Mouse (Mus musculus): ENCODE results near the gene Slc37a2. TPM values are rescaled to one million over a fixed set of nuclear protein-coding genes. Genes with fewer than 3 reads are reported as not detected.
"Not testable (repeated sequence)": the region's sequence is repeated elsewhere in the genome, so short reads cannot be mapped to it uniquely, and the experiment has no call there.

The Slc37a2 gene
- 49.1 and 58.6 TPM in 2 replicates for total RNA-seq (2021)
- long read RNA-seq, full-length matches to known transcripts: 61 of 77 reads
- long read RNA-seq, partial matches to known transcripts: 11 of 77 reads
- long read RNA-seq, other reads (novel, unspliced or antisense): 5 of 77 reads

- DNase-seq: peak; percentile 78
Measured at GRCm38 (mm10) chr9:37255149-37255888, at the start of gene Slc37a2. TSS of gene Slc37a2 (minus strand) at chr9:37255738.

DNA sequence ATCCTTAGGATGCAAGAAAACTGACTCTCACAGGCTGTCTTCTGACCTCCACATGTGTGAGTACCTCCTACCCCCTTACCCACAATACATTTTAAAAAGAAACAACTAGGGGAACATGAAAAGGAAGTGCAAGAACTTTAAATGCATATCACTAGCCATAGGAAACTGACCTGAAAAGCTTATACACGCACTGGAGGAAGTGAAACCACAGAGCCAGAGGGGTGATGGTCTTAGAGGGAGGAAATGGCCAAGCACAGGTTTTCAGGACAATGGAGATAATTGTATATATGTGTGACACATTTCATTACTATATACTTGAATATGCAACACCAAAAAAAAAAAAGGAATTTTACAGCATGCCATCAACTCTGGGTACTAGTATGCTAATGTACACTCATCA lies 46.2 kb upstream of the Slc37a2 start:
- DNase-seq: no peak

GRCm38 (mm10) chr9:37300501-37300900 lies 45.0 kb upstream of the Slc37a2 start:
- not testable (repeated sequence) for DNase-seq

DNA sequence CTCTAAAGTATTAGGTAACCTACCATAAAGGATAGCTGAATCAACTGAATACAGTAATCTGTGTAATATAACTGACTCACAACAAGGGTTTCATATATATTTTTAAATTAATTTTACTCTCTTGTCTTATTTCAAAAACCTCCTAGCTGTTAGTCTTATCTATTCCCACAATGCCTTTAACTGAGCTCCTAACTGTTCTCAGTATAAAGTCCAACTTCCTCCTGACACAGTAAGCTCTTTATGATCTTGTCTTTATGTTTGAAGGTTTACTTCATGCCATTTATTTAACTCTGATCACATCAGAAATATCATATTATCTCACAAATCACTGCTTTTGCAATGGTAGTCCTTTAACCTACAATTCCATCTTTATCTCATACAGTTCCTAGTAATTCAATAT lies 40.0 kb upstream of the Slc37a2 start:
- DNase-seq: no peak

- DNase-seq: no peak
Measured at GRCm38 (mm10) chr9:37266622-37267021, 11.1 kb upstream of the Slc37a2 start.

GRCm38 (mm10) chr9:37255889-37256225 lies 319 bp upstream of the Slc37a2 start:
- DNase-seq: peak; percentile 72

DNA sequence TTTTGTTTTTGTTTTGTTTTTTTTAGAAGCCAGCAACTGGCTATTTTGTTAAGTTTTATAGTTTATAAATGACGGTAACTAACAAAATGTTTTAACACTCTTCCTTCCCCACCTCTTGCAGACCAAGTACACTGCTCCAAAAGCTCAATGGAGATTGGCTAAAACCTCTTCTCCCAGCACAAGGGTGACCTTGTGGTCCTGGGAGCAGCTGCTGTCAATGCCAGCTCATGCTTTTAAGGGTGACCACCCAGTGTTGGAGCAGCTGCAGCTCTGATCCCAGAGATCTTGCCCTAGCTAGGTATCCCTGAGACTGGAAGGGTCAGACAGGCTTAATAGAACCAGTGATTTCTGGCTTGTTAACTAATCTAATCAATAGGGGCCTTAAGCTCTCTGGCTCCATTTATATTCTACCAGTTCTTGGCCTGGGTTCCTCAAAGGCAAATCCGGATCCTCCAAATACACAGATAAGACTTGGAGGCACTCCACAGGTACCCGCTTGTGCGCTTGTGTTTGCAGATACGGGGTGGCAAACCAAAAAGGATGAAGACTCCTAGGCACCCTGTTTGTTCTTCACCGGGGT lies 917 bp downstream of the Slc37a2 start:
- peak; percentile 33 for DNase-seq

DNA sequence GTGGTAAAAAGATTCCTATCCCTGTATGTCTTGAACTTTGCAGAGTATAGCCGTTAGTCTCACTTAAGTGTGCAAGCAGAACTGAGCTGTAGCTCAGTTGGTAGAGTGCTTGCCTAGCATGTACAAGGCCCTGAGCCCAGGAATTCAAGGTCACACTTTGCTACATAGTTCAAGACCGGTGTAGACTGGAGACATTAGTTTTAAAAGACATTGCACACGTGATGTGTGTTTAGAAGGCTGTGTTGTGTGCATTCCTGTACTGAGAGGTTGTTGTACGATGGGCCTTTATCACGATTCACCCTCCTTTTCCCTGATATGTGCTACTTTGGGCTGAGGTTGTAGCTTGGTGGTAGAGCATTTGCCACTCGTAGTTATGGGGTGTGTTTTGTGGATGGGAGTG lies 4.9 kb downstream of the Slc37a2 start:
- no peak for DNase-seq

- DNase-seq: no peak
Measured at GRCm38 (mm10) chr9:37249976-37250375, 5.6 kb downstream of the Slc37a2 start.

- DNase-seq: no peak
Measured at GRCm38 (mm10) chr9:37248381-37248906, 7.1 kb downstream of the Slc37a2 start.

DNA sequence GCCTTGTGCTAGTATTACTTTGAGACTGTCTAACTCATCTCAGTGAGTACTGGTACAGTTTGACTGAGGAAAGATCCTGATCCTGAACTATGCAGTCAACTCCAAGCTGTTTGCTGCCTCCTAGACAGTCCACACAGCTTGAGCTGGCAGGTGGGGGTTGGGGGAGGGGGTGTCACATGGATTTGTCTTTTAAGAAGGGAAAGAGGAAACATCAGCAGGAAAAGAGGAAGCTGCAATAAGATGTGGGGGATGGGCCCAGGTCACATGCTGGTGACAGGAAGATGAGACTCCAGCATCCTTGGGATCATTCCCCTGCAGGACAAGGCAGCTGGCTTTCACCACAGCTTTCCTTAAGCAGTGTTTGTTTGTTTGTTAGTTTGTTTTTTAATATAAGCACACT lies 8.1 kb downstream of the Slc37a2 start:
- no peak for DNase-seq

DNA sequence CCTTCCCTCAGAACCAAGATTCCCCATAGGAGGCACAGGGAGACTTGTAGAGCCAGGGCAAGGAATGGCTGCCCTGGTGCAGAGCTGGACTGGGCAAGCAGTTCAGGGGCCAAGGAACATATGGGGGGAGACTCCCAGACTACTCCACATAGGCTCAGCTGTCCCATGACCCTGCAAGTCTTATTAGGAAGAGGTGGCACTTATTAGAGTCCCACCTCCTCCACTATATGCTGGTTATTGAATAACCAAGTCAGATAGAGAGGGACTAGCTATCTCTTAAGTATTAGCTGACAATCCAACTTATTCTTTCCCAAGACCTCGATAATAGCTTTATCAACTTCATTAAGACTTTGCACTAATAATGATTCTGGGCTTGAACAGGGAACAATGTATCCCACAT lies 9.7 kb downstream of the Slc37a2 start:
- no peak for DNase-seq

DNA sequence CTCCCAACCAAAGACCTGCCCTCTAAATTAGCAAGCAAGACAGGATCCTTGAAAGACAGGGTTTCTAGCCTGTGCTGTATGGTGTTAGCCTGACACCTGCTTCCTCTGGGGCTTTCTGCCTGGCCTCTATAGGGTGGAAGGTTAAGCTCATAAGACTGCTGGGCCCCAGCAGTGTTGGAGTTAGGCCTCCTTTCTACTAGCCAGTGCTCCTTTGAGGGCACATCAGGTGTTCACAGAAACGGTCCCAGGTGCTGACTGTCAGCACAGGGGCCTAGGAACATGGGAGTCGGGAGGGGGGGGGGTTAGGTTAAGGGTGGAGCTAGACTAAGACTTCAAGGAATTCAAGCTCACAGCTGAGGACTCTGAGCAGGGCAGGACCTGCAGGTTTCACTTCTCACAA lies 10.1 kb downstream of the Slc37a2 start:
- no peak for DNase-seq

- DNase-seq: no peak
Measured at GRCm38 (mm10) chr9:37244600-37244999, 10.9 kb downstream of the Slc37a2 start.

DNA sequence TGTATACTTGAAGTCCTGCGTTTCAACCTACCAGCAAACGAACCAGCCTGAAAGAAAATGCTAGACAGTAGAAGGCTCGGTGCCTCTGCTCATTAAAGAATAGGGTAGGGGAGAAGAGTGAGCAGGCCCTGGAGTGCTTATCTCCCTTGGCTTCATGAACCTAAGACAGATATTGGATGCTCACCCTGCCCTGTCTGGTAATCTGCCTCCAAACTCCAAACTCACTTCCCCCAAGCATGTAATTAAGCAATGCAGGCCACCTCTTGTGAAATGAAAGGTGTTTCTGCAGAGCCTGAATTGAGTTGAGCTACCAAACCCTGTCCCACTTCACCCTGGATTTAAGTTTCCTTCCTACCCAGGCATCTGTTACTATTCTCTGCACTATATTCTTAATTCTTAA lies 12.8 kb downstream of the Slc37a2 start:
- no peak for DNase-seq

DNA sequence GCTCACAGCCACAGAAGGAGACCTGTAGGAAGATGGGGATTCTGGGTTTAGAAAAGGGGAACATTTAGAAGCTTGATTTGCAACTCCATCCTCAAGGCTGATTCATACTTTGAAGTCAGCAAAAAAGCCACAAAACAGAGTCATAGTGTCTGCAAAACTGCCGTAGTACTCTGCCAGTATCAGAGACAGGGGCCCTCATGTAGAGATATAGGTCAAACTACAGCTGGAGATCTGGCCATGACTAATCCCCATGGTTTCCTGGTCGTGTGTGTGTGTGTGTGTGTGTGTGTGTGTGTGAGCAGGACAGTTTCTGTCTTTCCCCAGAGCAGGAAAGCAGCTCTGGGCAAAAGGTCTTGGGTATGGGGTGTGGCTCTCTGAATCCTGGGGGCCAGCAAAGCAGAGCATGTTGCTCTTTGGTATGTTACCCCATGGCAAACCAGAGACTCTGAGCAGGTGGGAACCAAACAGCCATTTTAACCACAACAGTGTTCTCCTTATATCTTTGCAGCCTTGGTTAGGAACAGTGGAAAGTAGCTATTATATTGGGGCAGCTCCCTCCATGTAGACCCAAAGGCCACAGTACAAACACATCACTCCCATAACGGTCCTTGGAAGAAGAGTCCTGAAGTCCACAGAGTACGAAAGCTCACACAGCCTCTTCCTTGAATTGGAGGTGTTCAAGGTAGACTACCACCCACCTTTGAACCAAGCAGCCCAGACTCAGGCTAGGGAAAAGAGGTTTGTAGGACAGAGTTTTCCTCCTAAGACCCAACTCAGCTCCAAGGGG lies 19.4 kb downstream of the Slc37a2 start:
- DNase-seq: peak; percentile 27

- DNase-seq: no peak
Measured at GRCm38 (mm10) chr9:37232201-37233195, 23.0 kb downstream of the Slc37a2 start.

DNA sequence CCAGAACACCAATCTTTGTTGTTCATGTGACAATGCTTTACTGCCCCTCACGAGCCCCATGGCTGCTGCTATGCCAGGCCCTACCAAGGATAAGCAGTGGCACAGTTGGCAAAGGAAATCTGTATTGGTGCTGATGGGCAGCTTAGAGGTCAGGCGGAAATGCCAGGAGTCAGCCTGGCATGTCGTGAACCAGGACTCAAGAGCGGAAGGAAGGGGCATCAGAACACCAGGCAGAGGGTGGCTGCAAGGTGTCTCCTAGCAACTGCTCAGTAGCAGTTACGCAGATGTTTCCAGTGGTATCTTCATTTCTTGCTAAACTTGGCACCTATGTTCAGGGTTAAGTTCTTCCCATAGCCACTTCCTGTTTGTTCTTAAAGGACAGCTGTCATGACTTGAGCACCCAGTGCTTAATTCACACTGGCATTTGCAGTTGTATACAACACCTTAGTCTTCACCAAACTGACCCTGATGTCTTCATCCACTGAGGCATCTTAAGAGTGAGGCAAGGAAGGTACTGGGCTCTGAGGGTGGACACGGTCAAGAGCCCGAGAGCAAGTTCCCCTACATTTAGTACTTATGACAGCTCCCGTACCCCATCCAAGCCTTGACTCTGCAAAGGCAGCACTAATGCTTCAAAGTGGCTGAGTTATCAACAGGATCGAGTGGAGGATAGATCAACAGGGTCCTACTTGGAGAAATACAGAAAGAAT lies 24.9 kb downstream of the Slc37a2 start:
- no peak for DNase-seq

DNA sequence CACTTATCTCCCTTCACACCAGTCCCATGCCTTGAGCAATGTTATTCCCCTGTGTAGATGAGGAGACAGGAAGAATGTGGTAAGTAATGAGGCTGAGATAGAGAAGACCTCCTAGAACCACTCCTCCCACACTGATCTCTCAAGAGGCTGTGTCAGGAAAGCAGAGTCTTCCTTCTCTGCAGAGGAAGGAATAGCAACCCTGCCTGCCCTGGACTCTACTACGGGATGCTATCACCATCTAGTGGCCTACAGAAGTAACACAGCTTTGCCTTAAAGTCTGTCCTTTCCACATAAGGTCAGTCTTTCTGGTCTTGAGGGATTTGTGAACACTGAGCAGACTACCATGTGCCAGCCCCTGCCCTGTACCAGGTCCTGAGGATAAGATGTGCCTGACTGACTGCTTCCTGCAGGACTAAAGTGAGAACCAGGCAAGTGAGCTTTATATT lies 25.6 kb downstream of the Slc37a2 start:
- peak; percentile 21 for DNase-seq

GRCm38 (mm10) chr9:37225581-37225980 lies 30.0 kb downstream of the Slc37a2 start:
- DNase-seq: no peak

- no peak for DNase-seq
Measured at GRCm38 (mm10) chr9:37220755-37221154, 34.8 kb downstream of the Slc37a2 start.
